Mouse (Mus musculus) cerebellum, postnatal 36 days (tissue): ENCODE measurements at regions not wholly inside any gene's neighbourhood (a gene's known extent, or its start where the extent isn't known, plus 50 kb on each side); places are given as distances from the start of the nearest gene placed in this dataset.

Source experiments
- DNase-seq, 2 experiments: peaks; one replicate each; pipeline ENCODE4 v3.0.0; 2021 to 2022; ENCODE audit warnings: mixed read lengths in 2 of 2

- peak in 1 of 2 experiments; percentile 32 for DNase-seq
These were observed 155.0 kb upstream of the Tmem161b start for GRCm38 (mm10) chr13:84066960-84067665.

GRCm38 (mm10) chr13:84068365-84068764, 153.7 kb upstream of the Tmem161b start:
- no peak for DNase-seq
